Mouse (Mus musculus): ENCODE measurements around the gene Tmem104.
A peak's percentile ranks its signal among the peaks of the same experiment; 100 is the strongest.

Gene Tmem104

DNA sequence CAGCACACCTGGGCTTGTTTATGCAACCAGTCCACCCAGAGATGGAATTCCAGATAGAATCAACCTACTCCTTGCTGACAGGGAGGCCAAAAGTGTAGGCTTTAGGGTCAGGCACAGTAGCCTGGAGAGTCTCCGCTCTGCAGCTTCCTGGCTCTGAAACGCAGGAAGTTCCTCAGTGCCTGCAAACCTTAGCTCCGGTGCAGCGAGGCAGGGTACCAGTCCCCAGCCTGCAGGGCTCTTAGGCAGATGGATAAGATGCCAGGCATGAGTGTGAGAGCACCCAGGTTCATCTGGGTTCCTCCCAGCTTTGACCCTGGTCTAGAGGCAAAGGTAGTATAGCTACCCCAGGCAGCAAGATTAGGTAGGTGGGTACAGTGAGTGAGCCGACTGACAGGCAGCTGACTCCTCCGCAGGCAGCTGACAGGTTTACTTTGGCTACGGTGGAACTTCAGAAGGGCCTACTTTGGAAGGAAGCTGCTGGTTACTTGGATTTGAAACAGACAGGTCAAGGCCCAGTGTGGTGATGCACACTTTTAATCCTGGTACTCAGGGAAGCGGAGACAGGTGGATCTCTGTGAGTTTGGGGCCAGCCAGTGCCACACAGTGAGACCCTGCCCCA lies 19.5 kb upstream of the Tmem104 start:
- no peak for DNase-seq (ENCODE audit: low spot score)

GRCm38 (mm10) chr11:115169430-115169829 lies 17.9 kb upstream of the Tmem104 start:
- no peak for DNase-seq (ENCODE audit: low spot score)

DNA sequence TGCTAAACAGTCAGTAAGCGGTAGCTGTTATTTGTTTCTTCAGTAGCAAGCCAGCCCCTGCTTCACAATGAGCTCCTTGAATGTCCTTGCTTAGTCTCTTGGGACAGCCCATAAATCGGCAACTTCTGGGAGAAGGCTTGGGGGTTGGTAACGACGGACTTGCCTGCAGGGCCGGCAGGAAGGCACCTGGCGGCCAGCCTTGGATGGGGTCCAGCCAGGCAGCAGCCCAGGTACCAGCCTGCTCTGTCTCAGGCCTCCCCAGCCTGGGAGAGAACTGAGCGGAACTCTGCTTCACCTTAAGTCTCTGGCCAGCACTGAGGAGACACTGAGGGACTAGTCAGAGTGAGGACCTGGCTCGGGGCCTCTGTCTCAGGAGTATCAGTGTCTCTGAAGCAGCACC lies 16.2 kb upstream of the Tmem104 start:
- DNase-seq (ENCODE audit: low spot score): no peak

GRCm38 (mm10) chr11:115172825-115173287 lies 14.4 kb upstream of the Tmem104 start:
- DNase-seq (ENCODE audit: low spot score): no peak

DNA sequence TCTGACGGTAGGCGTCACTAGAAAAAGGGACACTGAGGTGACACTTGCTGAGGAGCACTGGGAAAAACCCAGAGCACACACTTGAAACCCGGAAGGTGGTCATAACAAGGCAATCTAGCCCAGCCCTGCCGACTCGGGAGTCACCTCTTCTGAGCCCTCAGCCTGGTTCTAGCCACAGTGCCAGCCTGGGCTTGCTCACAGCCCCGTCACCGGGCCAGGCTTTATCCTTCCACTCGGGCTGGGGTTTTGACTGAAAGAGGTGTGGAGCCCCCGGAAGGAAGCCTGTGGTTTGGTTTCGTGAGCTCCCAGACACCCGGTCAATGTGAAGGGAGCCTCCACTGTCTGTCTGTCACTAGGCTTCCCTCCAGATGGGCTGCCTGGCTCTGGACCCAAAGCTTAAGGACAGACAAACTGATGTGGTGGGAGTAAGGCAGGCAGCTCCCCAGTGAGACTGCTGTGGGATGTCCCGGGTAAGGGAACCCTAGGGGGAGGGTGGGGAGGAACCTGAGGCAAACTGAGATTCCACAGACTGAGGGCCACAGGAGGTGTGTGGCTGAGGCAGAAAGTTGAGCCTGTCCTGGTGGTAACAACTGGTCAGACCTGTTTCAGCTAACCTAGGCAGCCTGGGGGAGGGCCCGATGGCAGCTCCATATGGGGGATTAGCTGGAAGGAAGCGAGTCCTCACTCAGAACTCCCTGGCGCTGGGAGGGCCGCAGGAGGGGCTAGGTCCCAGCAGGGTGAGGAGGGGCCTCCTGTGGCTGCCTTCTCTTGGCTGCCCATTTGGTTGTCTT lies 13.5 kb upstream of the Tmem104 start:
- no peak for DNase-seq (ENCODE audit: low spot score)

- no peak for DNase-seq (ENCODE audit: low spot score)
Measured at GRCm38 (mm10) chr11:115176399-115177190, 10.7 kb upstream of the Tmem104 start.

DNA sequence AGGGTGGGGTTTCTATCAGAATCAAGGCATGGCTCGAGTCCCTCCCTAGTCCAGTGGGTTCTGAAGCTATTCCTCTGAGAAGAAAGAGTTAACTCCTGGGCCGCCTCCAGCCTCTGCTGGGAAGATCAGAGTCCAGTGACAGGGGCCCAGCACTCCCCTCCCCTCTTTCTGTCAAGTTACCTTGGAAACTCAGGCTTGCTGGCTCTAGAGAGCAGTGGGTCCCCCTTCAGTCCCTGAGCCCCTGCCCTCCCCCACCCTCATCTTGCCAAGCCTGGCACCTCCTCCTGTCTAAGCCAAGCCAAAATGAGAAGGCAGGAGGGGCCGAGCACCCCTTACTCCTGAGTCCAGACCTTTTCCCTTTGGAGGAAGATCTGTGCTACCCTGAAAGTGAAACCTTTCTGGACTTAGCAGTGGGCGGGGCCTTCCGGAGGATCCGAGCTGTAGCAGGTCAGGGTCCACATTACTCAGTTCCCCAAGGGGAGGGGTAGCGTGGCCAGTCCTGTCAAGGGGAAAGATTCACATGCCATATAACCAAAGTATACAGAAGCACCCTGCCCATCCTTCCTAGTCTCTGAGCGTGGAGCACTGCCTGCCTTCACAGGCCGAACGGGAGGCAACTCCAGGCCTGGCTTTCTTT lies 9.6 kb upstream of the Tmem104 start:
- no peak for DNase-seq (ENCODE audit: low spot score)

DNA sequence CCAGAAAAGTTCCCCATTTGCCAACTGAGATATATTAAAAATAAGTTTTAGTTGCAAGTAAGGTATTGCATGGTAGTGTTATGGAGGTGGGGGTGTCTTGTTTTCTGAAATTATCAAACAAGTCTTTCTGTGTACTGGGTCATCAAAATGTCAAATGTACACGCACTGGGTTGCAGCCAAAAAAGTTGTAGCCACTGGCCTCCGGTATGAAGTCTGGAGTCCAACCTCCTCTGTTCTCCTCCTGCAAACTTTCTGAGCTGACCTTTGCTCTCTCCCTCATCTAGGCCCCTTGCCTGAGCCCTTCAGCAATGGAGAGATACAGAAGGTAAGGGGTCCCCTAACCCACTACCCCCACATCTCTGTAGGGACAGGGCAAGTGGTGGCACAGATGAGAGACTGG lies 8.5 kb upstream of the Tmem104 start:
- DNase-seq (ENCODE audit: low spot score): no peak

GRCm38 (mm10) chr11:115179191-115179590 lies 8.1 kb upstream of the Tmem104 start:
- no peak for DNase-seq (ENCODE audit: low spot score)

- no peak for DNase-seq (ENCODE audit: low spot score)
Measured at GRCm38 (mm10) chr11:115179881-115180280, 7.4 kb upstream of the Tmem104 start.

DNA sequence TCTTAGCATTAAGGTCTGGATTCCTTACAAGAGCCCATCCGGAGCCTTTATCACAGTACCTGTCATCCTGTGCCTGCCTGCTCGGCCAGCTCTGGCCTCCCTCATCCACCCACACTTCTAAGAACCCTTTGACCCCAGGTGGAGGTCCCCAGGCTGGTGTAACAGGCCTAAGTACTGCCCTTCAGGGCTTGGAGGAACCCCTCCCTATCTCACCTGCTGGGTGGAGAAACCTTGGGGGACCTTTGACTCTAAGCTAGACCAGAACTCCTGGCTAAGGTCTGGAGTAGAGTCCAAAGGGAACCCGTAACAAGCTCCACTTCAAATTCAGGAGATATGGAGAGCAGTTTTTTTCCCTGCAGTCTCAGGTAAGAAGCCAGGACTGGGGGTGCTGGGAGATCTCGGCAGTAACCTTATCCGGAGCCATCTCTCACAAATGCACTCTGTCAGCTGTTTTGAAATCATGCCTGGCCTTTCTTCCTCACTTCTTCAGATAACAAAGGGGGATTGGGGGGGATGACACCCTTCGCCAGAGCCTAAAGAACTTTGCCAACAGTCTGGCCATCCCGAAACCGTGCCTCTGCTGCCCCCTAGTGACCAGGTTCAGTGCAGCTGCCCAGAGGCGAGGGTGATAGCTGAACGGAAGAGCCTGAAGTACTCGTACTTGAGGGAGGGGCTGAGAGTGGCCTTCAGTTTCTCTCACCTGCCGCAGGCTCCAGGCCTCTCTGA lies 5.2 kb upstream of the Tmem104 start:
- peak; percentile 92 for DNase-seq (ENCODE audit: low spot score)

GRCm38 (mm10) chr11:115184973-115185372 lies 2.3 kb upstream of the Tmem104 start:
- no peak for DNase-seq (ENCODE audit: low spot score)

DNA sequence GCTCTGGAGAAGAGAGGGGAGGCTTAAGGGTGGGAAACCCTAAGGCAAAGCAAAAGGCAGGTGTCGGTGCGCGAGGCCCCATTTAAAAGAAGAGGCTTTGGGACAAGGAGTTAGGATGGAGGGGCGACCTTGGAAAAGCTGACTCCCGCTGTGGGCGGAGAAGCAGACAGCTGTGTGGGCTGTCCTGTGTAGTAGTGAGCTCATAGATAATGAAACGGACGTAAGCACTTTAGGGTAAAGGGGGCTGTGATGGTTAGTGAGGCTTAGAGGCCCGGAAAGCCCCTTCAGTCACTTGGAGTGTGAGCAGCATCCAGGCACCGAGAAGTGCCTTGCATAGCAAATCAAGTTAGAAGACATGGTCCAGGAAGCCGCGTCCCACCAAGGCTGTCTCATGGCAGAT lies 406 bp downstream of the Tmem104 start, which contains the start of gene Nat9:
Nat9 (minus strand) TSS at position 167 of the 400 bp plus-strand sequence.
- no peak for DNase-seq (ENCODE audit: low spot score)

DNA sequence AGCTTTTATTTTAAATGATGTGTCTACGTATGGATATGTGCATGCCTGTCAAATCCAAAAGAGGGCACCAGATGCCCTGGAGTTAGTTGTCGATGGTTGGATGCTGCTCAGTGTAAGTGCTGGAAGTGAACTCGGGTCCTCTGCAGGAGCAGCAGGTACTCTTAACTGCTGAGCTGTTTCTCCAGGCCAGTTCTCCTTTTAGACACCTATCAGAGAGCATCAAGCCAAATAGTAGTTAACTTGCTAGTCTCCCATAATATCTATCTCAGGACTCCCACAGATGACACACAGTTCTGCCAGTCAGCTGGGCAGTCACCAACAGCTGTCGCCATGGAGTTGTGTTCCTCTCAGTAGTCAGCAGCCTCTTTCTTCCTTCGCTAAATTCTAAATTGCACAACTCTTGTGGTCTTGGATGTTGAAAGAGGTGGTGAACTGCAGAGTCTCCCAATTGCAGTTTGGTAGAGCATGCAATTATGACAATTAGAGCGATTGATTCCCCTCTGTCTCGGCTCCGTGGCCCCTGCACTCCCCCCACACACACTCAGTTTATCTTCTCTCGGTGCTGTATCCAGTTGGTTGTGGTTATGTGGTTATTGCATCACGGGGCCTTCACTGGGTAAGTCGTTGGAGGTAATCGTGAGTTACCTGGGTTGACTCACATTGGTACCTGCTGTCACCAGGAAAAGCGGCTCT lies 1.4 kb downstream of the Tmem104 start:
- DNase-seq (ENCODE audit: low spot score): no peak

GRCm38 (mm10) chr11:115189304-115189703 lies 2.0 kb downstream of the Tmem104 start:
- DNase-seq (ENCODE audit: low spot score): no peak

GRCm38 (mm10) chr11:115192180-115192579 lies 4.9 kb downstream of the Tmem104 start:
- no peak for DNase-seq (ENCODE audit: low spot score)

DNA sequence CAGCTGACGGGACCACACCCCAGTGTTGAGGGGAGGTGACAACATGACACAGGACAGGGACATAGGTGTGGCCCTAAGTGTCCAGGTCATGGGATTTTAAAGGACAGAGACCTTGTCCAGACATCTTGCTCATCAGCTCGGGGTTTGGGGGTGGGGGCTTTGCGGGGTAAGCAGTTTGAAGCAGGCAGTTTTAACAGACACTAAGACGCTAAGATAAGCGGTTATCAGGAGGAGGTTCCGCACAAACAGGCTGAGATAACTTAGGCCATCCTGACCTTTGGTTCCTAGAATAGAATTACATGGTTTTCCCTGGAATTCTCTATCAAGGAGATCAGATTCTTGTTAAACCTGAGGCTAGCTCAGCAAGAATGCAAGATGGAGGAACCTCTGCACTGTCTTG lies 7.4 kb downstream of the Tmem104 start:
- no peak for DNase-seq (ENCODE audit: low spot score)

DNA sequence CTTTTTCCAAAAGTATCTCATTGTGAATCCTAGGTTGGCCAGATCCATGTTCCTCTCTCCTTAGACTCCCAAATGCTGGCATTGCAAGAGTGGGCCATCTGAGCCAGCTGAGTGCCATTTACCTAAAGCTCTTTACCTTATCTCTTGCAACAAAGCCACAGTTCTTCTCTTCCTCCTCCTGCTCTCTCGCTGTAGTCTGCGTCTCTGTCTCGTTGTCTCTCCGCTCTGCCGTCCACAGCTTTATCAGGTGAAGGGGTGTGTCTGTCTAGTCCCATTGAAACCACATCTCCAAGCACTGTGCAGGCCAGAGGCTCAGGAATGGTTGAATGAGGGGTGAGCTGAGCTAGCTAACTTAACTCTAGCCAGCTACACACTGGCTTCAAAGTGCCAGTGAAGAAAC lies 8.6 kb downstream of the Tmem104 start:
- no peak for DNase-seq (ENCODE audit: low spot score)

GRCm38 (mm10) chr11:115197558-115197957 lies 10.3 kb downstream of the Tmem104 start:
- no peak for DNase-seq (ENCODE audit: low spot score)

DNA sequence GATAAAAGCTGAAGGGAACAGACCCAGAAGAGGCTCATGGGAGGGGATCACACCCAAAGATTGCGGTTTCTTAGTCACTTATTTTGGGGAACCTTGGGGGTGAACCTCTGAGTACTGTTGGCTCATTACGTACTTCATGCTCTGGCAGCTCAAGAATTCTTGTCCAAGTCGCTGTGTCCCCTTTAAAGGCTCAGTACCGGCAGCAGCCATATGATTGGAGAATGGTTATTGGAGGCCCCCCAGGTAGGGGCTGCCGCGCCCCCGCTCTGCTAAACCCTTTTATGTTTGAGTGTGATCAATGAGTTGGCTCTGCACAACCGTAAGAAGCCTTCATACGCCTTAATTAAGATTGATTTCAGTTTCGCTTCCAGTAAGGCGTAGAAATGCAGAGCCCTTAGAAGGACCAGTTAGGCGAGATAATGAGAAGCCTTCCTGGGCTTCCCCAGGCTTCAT lies 11.7 kb downstream of the Tmem104 start:
- DNase-seq (ENCODE audit: low spot score): no peak

DNA sequence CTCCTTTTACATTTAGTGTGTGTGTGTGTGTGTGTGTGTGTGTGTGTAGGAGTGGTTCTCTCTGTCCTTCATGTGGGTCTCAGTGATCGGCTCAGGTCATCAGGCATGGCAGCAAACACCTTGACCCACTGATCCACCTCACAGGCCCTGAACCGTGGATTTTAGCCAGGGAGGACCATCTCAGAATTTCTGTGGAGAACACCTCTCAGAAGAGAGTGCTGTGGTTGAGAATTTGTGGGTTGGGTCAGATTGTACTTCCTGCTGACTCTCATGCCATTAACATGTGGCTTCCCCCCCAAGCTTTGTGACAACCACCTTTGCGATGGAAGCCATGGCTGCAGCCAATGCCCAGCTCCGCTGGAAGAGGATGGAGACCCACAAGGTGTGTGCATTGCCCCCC lies 13.2 kb downstream of the Tmem104 start:
- DNase-seq (ENCODE audit: low spot score): no peak

All from urinary bladder, postnatal 25 days (tissue).